Mouse (Mus musculus) erythroblast, embryonic 14.5 days (primary cell): Measurements from ENCODE around the gene Soga1.

Experiments used
- GATA1 ChIP-seq: IDR thresholded peaks from 2 replicates; pipeline ENCODE4 v1.6.1; 2012; ENCODE audit warnings: low read length, inconsistent platforms, mixed read lengths
- TAL1 ChIP-seq: IDR thresholded peaks from 3 replicates; pipeline ENCODE4 v1.6.1; 2012; ENCODE audit warnings: low read length, inconsistent platforms, mixed read lengths

DNA sequence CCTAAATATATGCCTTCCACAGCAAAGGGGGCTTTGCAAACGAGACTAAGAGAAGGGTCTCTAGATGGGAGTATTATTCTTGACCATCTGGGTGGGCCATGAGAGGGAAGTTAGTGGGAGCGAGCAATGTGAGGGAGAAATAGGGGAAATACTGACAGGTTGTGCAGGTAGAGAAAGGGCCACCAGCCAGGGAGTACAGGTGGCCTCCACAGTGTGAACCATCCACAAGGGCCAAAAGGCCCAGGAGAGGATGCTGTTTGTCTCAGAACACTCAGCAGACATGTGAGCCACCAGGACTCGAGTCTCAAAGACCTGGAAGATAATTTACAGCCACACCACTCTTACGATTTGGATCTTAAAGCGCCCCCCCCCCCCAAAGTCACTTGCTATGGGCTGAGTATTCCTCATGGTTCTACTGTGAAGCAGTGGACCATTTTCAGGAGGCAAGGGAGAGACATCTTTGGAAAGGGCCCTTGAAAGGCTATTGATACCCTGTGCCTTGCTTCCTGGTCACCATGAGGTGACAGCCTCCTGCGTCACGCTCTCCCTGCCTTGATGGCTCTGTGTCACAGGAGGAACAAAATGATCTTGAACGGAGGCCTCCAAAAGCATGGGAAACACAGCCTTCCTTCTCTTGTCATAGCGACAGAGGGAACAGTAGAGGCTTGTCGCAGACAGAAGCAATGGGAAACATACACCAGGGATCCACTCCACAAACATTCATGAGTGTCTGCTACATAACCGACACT is 18.3 kb downstream of the Soga1 start:
- TF ChIP-seq GATA1 (no peak), TAL1 (no peak)
